Mouse (Mus musculus): Measurements from ENCODE around the gene Csf2rb.

The Csf2rb gene

DNA sequence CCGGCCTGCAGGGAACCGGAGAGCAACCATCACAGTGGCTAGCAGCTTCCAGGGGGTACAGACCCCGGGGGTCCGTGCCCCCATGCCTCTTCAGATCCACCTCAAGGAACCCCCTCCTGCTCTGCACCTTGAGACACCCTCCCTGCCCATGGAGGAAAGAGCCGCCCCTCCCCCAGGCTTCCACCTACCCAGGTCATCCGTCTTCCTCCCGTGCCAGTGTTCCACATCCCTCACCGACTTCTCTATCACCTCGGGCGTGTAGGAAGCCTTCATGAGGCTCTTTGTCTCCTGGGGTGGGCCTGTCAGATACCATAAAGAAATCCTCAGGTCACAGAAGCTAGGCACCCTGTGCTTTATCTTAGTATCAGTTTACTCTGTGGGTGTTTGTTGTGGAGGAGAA lies 53.0 kb downstream of the Csf2rb start:
- no peak for DNase-seq (ENCODE audit: extremely low spot score)

DNA sequence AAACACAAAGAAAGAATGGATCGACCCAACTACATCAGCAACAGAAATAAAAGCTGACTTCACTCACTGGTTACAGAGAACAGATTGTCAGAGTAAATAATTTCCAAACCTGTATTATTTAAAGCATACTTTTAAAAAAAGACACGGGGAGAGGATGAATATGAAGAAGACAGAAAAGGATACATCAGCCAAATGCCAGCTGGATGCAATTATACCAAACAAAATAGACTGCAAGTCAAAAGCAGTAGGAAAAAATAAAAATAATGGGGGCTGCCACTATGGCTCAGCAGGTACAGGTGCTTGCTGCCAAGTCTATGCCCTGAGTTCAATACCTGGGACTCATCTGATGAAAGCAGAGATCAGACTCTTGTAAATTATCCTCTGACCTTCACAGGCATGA lies 54.7 kb downstream of the Csf2rb start:
- no peak for DNase-seq (ENCODE audit: extremely low spot score)

GRCm38 (mm10) chr15:78380741-78381140 lies 55.2 kb downstream of the Csf2rb start:
- DNase-seq (ENCODE audit: extremely low spot score) = no peak

DNA sequence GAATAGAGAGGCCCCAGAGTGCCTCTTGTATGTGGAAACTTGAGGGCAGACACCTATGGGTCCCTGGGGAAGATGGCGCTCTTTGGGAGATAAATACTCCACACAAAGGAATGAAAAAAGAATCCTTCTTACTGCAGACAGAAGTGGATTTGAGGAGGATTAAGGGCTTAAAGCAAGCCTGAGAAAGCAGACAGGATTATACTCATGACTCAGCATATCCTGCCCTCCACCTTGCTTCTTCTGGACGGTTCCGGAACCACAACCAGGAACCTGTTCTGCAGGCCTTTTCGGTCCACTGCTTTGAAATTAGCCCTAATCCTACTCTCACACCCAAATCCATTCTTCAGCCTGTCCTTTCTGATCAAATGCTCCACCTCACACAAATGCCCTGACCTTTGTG lies 56.6 kb downstream of the Csf2rb start:
- no peak for DNase-seq (ENCODE audit: extremely low spot score)

DNA sequence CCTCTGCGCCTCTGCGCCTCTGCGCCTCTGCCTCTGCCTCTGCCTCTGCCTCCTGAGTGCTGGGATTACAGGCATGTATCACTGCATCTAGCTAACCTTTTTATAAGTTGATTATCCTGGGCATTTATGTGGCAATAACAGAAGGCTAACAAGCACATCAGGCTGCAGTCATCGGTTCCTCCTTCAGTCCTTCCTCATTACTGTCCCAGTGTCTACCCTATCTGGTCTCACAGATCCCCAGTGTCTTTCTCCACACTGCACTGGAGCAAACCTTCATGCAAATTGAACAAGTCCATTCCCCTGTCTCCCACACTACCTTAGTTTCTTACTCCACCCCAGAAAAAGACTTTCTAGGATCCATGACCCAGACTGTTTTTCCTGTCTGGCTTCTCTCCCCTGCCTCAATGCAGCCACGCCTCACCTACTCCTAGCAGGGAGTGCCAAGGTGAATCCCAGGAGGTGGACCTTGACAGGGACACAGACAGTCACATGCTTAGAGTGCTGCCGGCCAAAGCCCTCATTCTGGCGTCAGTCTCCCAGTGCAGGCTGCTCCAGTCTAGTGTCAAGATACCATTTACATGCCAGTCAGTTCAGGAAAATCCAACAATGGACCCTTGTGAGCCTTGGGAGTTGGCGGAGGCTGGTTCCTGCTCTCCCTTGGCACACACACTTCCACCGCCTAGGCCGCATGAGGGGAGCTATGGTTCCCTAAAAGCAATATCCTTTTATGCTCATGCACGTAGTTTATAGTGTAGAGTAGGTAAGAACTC lies 58.1 kb downstream of the Csf2rb start:
- no peak for DNase-seq (ENCODE audit: extremely low spot score)

DNA sequence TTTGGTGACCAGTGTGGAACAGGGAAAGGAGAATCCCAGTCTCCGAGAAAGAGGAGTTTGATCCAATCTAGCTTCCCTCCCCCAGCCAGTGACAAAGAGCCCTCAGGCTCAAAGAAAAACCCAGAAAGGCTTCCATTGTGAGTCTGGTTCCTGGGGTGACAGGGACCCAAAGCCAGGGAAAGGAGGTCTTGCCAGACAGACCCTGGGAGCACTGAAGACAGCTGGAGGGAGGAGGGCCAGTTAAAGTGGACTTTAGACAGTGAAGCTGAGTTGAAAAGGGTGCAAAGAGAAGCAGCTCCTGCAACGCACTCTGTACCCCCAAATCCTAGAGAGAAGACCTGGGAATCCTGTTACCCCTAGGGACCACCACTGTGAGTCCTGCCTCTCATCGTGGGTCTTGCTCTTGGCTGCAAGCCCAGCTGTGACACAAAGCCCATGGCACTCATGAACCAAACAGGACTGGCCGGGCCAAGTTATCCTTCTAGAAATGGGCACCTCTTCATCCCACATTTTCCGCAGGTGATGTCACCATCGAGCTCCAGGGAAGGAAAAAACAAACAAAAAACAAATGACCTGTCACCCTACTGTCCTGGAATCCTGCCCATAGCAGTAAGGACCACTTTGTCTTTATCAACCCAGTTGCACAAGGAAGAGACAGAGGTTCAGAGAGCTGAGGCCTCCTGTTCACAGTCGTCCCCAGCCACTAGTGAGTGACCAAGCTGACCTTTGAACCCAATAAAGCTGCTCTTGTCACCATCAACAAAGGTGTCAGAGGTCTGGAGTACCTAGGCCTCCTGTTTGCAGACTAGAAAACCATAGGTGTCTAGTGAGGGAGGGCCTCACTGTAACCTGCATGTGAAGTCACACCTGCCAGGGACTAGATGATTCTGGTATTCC lies 58.9 kb downstream of the Csf2rb start:
- DNase-seq (ENCODE audit: extremely low spot score) = no peak

DNA sequence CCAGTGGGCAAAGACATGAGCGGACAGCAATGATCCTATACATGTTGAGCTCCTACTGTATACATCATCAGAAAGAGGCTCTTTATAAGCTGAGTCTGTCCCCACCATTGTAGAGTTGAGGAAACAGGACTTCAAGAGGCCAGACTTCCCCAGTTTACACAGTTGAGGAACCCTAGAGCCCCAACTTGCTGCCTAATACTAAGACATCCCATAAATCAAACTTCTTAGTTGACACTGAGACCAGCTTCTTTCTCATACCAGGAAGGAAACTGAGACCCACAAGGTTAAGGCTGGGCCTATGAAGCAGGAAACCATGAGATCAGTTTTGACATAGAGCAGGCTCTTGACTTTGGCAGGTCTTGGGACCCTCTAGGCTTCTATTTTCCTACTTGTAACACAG lies 60.0 kb downstream of the Csf2rb start:
- DNase-seq (ENCODE audit: extremely low spot score) = no peak

DNA sequence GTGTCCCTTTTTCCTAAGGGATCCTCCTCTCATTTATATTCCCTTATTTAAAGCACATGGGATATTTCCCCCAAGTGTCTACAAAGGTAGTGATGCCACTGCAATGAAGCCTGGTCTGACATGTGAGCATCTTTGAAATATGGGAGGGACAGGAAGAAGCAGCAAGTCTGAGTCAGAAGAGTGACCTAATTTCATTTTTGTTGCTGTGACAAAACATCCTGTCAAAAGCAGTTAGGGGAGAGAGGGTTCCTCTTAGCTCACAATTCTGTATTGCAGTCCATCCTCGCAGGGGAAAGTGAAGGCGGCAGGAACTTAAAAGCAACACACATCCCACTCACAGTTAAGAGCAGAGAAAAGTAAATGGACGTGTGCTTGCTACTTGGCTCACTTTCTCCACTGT lies 65.3 kb downstream of the Csf2rb start:
- no peak for DNase-seq (ENCODE audit: extremely low spot score)

- DNase-seq (ENCODE audit: extremely low spot score) = no peak
These were observed 70.0 kb downstream of the Csf2rb start, which contains the start of gene Tex33 for GRCm38 (mm10) chr15:78395478-78395962. Tex33 (minus strand) TSS chr15:78395912.

- DNase-seq (ENCODE audit: extremely low spot score) = no peak
These were observed 75.8 kb downstream of the Csf2rb start for GRCm38 (mm10) chr15:78401345-78401744.

DNA sequence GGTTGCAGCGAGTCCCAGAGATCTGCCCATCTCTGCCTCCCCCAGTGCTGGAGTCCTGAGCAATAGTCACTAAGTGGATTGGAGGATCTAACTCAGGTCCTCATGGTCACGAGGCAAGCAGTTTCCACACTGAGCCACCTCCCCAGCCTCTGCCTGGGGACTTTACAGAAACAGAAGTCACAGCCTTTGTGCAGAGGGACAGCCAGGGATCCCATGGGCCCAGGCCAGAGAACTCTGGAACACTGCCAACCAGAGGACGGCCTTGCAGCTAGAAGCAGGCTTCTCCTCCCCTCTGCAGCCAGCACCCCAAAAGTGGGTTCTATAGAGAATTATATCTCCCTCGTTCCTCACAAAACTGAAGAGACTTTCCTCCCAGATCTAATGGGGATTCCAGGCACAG lies 76.4 kb downstream of the Csf2rb start:
- DNase-seq (ENCODE audit: extremely low spot score) = no peak

GRCm38 (mm10) chr15:78402423-78402822 lies 76.9 kb downstream of the Csf2rb start:
- DNase-seq (ENCODE audit: extremely low spot score) = no peak

DNA sequence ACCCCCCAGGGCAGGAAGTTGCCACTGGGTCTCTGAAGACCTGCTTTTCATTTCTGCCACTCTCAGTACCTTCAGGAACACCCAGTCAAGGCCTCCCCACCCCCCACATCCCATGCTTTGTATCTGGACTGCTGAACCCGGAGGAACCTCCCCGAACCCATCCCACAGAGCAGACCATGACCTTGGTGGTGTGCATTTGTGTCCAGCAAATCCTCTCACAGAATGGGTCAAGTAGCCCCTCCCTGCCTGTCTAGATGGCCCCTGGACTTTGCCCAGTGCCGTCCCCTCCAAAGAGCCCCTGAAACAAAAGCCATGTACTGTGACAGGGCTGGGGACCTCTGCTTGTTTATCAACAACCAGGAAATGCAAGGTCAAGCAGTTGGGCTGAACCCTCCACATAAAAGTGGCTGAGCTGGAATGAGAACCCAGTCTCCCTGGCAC lies 77.8 kb downstream of the Csf2rb start:
- DNase-seq (ENCODE audit: extremely low spot score) = no peak

Measured in embryo, embryonic 9.5 days (tissue).